Mouse (Mus musculus) heart, adult 2 months (tissue): Measurements from ENCODE around the gene Acp4.

Experiments
- CTCF ChIP-seq: fragments of 200-600 bp; IDR thresholded peaks from 2 replicates; pipeline ENCODE4 v1.8.1; 2022; ENCODE audit warnings: antibody characterized with exemption, mild to moderate bottlenecking, moderate library complexity
- EP300 ChIP-seq: fragments of 200-500 bp; IDR thresholded peaks from 2 replicates; pipeline ENCODE4 v1.6.1; 2011; ENCODE audit warnings: low read depth, low read length, control low read depth; ENCODE audit not compliant: insufficient read depth
- POLR2A ChIP-seq: fragments of 200-500 bp; IDR thresholded peaks from 2 replicates; pipeline ENCODE4 v1.6.1; 2011; ENCODE audit warnings: mild to moderate bottlenecking, low read depth, low read length, control low read depth; ENCODE audit not compliant: insufficient read depth

DNA sequence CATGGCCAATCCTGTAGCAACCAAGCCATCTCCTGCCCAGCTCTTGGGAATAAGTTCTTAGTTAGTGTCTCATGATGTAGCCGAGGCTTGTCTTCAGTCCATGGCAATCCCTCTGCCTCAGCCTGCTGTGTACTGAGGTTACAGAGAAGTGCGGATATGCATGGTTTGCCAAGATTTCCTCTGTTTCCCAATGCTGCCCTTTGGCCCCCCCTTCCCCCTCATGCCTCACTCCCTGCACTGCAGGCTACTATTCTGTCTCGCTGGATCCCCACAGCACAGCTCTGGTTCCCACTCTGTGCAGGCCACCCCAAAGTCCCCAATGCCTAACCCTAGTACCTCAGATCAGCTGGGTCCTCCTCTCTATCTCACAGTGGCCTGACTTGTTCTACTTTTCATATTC is 48.9 kb downstream of the Acp4 start:
- TF ChIP-seq POLR2A (no peak), EP300 (no peak), CTCF (no peak)
